Mouse (Mus musculus): ENCODE results near the gene Gpc5. TPM values are rescaled to one million over a fixed set of nuclear protein-coding genes. Genes with fewer than 3 reads are reported as not detected.

Gene Gpc5
- polyA plus RNA-seq, 1 experiment from 2014 or later, result 0.15 TPM

GRCm38 (mm10) chr14:116348560-116348959 lies 1256.5 kb downstream of the Gpc5 start:
- Histone ChIP-seq H3K9ac (ENCODE audit: low read depth, low read length) (no peak overlapping the region), H3K4me1 (ENCODE audit: control insufficient read depth, insufficient read depth, low read length) (no peaks in the 10 kb centered on the region), H3K27ac (ENCODE audit: low read length) (peak overlapping the region; percentile 40; the same call in 1 of the 2 replicates), H3K27me3 (replicated peaks; ENCODE audit: control insufficient read depth, insufficient read depth, low read length) (no peaks in the 10 kb centered on the region), H3K9me3 (ENCODE audit: control insufficient read depth, low read length) (no peaks in the 10 kb centered on the region), H3K4me3 (ENCODE audit: low read length) (no peak overlapping the region), H3K36me3 (ENCODE audit: control insufficient read depth, insufficient read depth, low read length) (no peaks in the 10 kb centered on the region), H3K4me2 (ENCODE audit: low read depth, low read length) (no peak overlapping the region)
- peak; percentile 82 for ATAC-seq
- 33% methylated on average over 3 of the region's 3 CpGs for WGBS

DNA sequence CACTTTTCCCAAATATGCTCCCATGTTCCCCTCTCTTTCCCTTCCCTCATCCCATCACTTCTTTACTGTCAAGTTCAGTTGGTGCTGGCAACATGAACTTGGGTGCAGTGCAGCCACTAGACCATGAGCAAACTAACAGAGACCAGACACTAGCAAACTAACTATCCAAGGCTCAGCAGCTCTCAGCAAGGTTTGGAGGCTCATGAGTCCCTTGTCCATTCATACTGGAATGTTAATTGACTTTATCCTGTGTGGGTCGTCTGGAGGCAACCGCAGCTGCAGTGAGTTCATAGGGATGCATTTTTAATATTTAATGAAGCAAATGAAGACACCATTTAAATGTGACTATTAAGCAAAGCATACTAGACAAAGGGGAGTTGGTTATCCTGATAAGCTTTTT lies 1292.6 kb downstream of the Gpc5 start:
- H3K27ac ChIP-seq (ENCODE audit: low read length), result no peak overlapping the region
- H3K9ac ChIP-seq (ENCODE audit: low read depth, low read length), result no peak overlapping the region
- H3K27me3 ChIP-seq (replicated peaks; ENCODE audit: control insufficient read depth, insufficient read depth, low read length), result no peaks in the 10 kb centered on the region
- H3K4me3 ChIP-seq (ENCODE audit: low read length), result no peak overlapping the region
- no peaks in the 10 kb centered on the region for H3K36me3 ChIP-seq (ENCODE audit: control insufficient read depth, insufficient read depth, low read length)
- WGBS, result 72% methylated on average over 2 of the region's 2 CpGs
- H3K9me3 ChIP-seq (ENCODE audit: control insufficient read depth, low read length), result no peaks in the 10 kb centered on the region
- H3K4me1 ChIP-seq (ENCODE audit: control insufficient read depth, insufficient read depth, low read length), result no peaks in the 10 kb centered on the region
- ATAC-seq, result no peak
- H3K4me2 ChIP-seq (ENCODE audit: low read depth, low read length), result no peak overlapping the region

GRCm38 (mm10) chr14:116415511-116415910 lies 1323.5 kb downstream of the Gpc5 start:
- no peaks in the 10 kb centered on the region for H3K9me3 ChIP-seq (ENCODE audit: control insufficient read depth, low read length)
- no peaks in the 10 kb centered on the region for H3K27me3 ChIP-seq (replicated peaks; ENCODE audit: control insufficient read depth, insufficient read depth, low read length)
- no peak for ATAC-seq
- WGBS, result 83% methylated on average over 3 of the region's 3 CpGs
- no peaks in the 10 kb centered on the region for H3K36me3 ChIP-seq (ENCODE audit: control insufficient read depth, insufficient read depth, low read length)
- no peaks in the 10 kb centered on the region for H3K4me1 ChIP-seq (ENCODE audit: control insufficient read depth, insufficient read depth, low read length)
- no peak overlapping the region for H3K27ac ChIP-seq (ENCODE audit: low read length)
- no peak overlapping the region for H3K4me2 ChIP-seq (ENCODE audit: low read depth, low read length)
- H3K9ac ChIP-seq (ENCODE audit: low read depth, low read length), result no peak overlapping the region
- H3K4me3 ChIP-seq (ENCODE audit: low read length), result no peak overlapping the region

GRCm38 (mm10) chr14:116448219-116448618 lies 1356.2 kb downstream of the Gpc5 start:
- Histone ChIP-seq H3K36me3 (ENCODE audit: control insufficient read depth, insufficient read depth, low read length) (no peaks in the 10 kb centered on the region), H3K4me1 (ENCODE audit: control insufficient read depth, insufficient read depth, low read length) (no peaks in the 10 kb centered on the region), H3K4me3 (ENCODE audit: low read length) (no peak overlapping the region), H3K9ac (ENCODE audit: low read depth, low read length) (no peak overlapping the region), H3K9me3 (ENCODE audit: control insufficient read depth, low read length) (no peaks in the 10 kb centered on the region), H3K27ac (ENCODE audit: low read length) (no peak overlapping the region), H3K27me3 (replicated peaks; ENCODE audit: control insufficient read depth, insufficient read depth, low read length) (no peaks in the 10 kb centered on the region), H3K4me2 (ENCODE audit: low read depth, low read length) (no peak overlapping the region)
- ATAC-seq, result no peak
- WGBS, result 28% methylated on average over 4 of the region's 4 CpGs

GRCm38 (mm10) chr14:116453356-116453755 lies 1361.3 kb downstream of the Gpc5 start:
- Histone ChIP-seq H3K4me1 (ENCODE audit: control insufficient read depth, insufficient read depth, low read length) (no peaks in the 10 kb centered on the region), H3K4me2 (ENCODE audit: low read depth, low read length) (no peak overlapping the region), H3K27me3 (replicated peaks; ENCODE audit: control insufficient read depth, insufficient read depth, low read length) (no peaks in the 10 kb centered on the region), H3K4me3 (ENCODE audit: low read length) (no peak overlapping the region), H3K27ac (ENCODE audit: low read length) (no peak overlapping the region), H3K9me3 (ENCODE audit: control insufficient read depth, low read length) (no peaks in the 10 kb centered on the region), H3K9ac (ENCODE audit: low read depth, low read length) (no peak overlapping the region), H3K36me3 (ENCODE audit: control insufficient read depth, insufficient read depth, low read length) (no peaks in the 10 kb centered on the region)
- no peak for ATAC-seq
- WGBS, result 59% methylated on average over 3 of the region's 3 CpGs

GRCm38 (mm10) chr14:116456211-116456610 lies 1364.2 kb downstream of the Gpc5 start:
- Histone ChIP-seq H3K27ac (ENCODE audit: low read length) (no peak overlapping the region), H3K4me2 (ENCODE audit: low read depth, low read length) (no peak overlapping the region), H3K4me1 (ENCODE audit: control insufficient read depth, insufficient read depth, low read length) (no peaks in the 10 kb centered on the region), H3K4me3 (ENCODE audit: low read length) (no peak overlapping the region), H3K36me3 (ENCODE audit: control insufficient read depth, insufficient read depth, low read length) (no peaks in the 10 kb centered on the region), H3K27me3 (replicated peaks; ENCODE audit: control insufficient read depth, insufficient read depth, low read length) (no peaks in the 10 kb centered on the region), H3K9ac (ENCODE audit: low read depth, low read length) (no peak overlapping the region), H3K9me3 (ENCODE audit: control insufficient read depth, low read length) (no peaks in the 10 kb centered on the region)
- ATAC-seq, result no peak
- whole genome bisulfite sequencing, result 42% methylated on average over 4 of the region's 4 CpGs

- Histone ChIP-seq H3K27ac (ENCODE audit: low read length) (no peak overlapping the region), H3K36me3 (ENCODE audit: control insufficient read depth, insufficient read depth, low read length) (no peaks in the 10 kb centered on the region), H3K9me3 (ENCODE audit: control insufficient read depth, low read length) (no peaks in the 10 kb centered on the region), H3K9ac (ENCODE audit: low read depth, low read length) (no peak overlapping the region), H3K27me3 (replicated peaks; ENCODE audit: control insufficient read depth, insufficient read depth, low read length) (no peaks in the 10 kb centered on the region), H3K4me1 (ENCODE audit: control insufficient read depth, insufficient read depth, low read length) (no peaks in the 10 kb centered on the region), H3K4me2 (ENCODE audit: low read depth, low read length) (no peak overlapping the region), H3K4me3 (ENCODE audit: low read length) (no peak overlapping the region)
- ATAC-seq, result no peak
- 87% methylated on average over 8 of the region's 8 CpGs for WGBS
Measured at GRCm38 (mm10) chr14:116473378-116474179, 1381.6 kb downstream of the Gpc5 start.

DNA sequence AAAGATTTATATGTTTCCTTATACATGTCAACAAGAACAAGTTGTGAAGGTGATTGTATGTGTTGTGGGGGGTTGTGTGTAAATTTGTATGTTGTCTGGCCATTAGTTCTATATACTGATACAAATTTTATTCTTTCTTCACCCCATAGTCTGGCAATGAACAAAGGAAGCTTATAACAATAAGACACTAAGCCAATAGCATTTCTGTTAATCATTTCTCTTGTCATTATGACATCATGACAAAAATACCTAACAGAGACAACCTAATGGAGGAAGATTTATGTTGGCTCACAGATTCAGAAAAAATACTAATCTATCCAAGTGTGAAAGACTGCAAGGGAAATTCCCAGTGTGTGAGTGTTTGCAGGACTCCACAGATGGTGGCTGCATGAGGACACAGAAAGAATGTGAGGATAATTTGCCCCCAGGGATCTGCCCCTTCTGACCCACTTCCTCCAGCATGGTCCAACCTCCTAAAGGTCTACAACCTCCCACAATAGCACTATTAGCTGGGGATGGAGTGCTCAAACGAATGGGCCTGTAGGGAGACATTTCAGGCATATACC lies 1402.4 kb downstream of the Gpc5 start:
- H3K4me3 ChIP-seq (ENCODE audit: low read length), result no peak overlapping the region
- H3K4me1 ChIP-seq (ENCODE audit: control insufficient read depth, insufficient read depth, low read length), result no peaks in the 10 kb centered on the region
- no peak overlapping the region for H3K27ac ChIP-seq (ENCODE audit: low read length)
- WGBS, result 61% methylated on average over 1 of the region's 1 CpGs
- no peaks in the 10 kb centered on the region for H3K27me3 ChIP-seq (replicated peaks; ENCODE audit: control insufficient read depth, insufficient read depth, low read length)
- no peaks in the 10 kb centered on the region for H3K9me3 ChIP-seq (ENCODE audit: control insufficient read depth, low read length)
- no peak for ATAC-seq
- no peak overlapping the region for H3K9ac ChIP-seq (ENCODE audit: low read depth, low read length)
- no peak overlapping the region for H3K4me2 ChIP-seq (ENCODE audit: low read depth, low read length)
- H3K36me3 ChIP-seq (ENCODE audit: control insufficient read depth, insufficient read depth, low read length), result no peaks in the 10 kb centered on the region

- no peak overlapping the region for H3K4me2 ChIP-seq (ENCODE audit: low read depth, low read length)
- H3K9ac ChIP-seq (ENCODE audit: low read depth, low read length), result no peak overlapping the region
- H3K4me3 ChIP-seq (ENCODE audit: low read length), result no peak overlapping the region
- no peaks in the 10 kb centered on the region for H3K4me1 ChIP-seq (ENCODE audit: control insufficient read depth, insufficient read depth, low read length)
- ATAC-seq, result no peak
- H3K36me3 ChIP-seq (ENCODE audit: control insufficient read depth, insufficient read depth, low read length), result no peaks in the 10 kb centered on the region
- H3K9me3 ChIP-seq (ENCODE audit: control insufficient read depth, low read length), result no peaks in the 10 kb centered on the region
- no peaks in the 10 kb centered on the region for H3K27me3 ChIP-seq (replicated peaks; ENCODE audit: control insufficient read depth, insufficient read depth, low read length)
- 71% methylated on average over 3 of the region's 3 CpGs for WGBS
- H3K27ac ChIP-seq (ENCODE audit: low read length), result no peak overlapping the region
Measured at GRCm38 (mm10) chr14:116538216-116538615, 1446.2 kb downstream of the Gpc5 start.
